Mouse (Mus musculus) hindbrain, embryonic 12.5 days (tissue): Measurements from ENCODE around the gene Clock. TPM values are rescaled to one million over a fixed set of nuclear protein-coding genes. Genes with fewer than 3 reads are reported as not detected.

Source experiments
- ATAC-seq: fragments of 200-750 bp; cut with Nextera tagmentation; 2 replicates; pipeline ENCODE4 v1.8.0; 2017; ENCODE audit warnings: moderate TSS enrichment; ENCODE audit not compliant: low FRiP score
- H3K27ac ChIP-seq: fragments of 300-500 bp; sonication (generic); 2 replicates; pipeline ENCODE4 v1.5.1; 2016; ENCODE audit warnings: mild to moderate bottlenecking
- H3K27me3 ChIP-seq: fragments of 300-500 bp; sonication (generic); 2 replicates; pipeline ENCODE4 v1.6.1; 2016; ENCODE audit warnings: mild to moderate bottlenecking
- H3K36me3 ChIP-seq: fragments of 300-500 bp; sonication (generic); 2 replicates; pipeline ENCODE4 v1.6.1; 2016; ENCODE audit warnings: mild to moderate bottlenecking
- H3K4me1 ChIP-seq: fragments of 300-500 bp; sonication (generic); 2 replicates; pipeline ENCODE4 v1.6.1; 2016
- H3K4me2 ChIP-seq: fragments of 300-500 bp; sonication (generic); replicated peaks from 2 replicates; pipeline ENCODE4 v1.6.1; 2016; ENCODE audit warnings: mild to moderate bottlenecking
- H3K4me3 ChIP-seq: fragments of 300-500 bp; sonication (generic); 2 replicates; pipeline ENCODE4 v1.5.1; 2016; ENCODE audit warnings: mild to moderate bottlenecking
- H3K9ac ChIP-seq: fragments of 300-500 bp; sonication (generic); 2 replicates; pipeline ENCODE4 v1.6.1; 2016; ENCODE audit warnings: mild to moderate bottlenecking, moderate library complexity
- H3K9me3 ChIP-seq: fragments of 300-500 bp; sonication (generic); replicated peaks from 2 replicates; pipeline ENCODE4 v1.6.1; 2016; ENCODE audit warnings: mild to moderate bottlenecking
- WGBS: fragments of 180-500 bp; shearing (Covaris S2); methylation state at CpG from one replicate; pipeline ENCODE4 v1.1.7; 2016; 5-methylcytosine and 5-hydroxymethylcytosine counted together
- polyA plus RNA-seq: library from polyadenylated mRNA; unstranded; fragments of >200 nt; fragmentation: Nextera tagmentation; extraction: Ambion mirVana; gene quantifications from 2 replicates; pipeline ENCODE4 v1.2.1, GENCODE M21; 2016

Gene Clock
- 15.0 and 15.8 TPM in 2 replicates for polyA plus RNA-seq

DNA sequence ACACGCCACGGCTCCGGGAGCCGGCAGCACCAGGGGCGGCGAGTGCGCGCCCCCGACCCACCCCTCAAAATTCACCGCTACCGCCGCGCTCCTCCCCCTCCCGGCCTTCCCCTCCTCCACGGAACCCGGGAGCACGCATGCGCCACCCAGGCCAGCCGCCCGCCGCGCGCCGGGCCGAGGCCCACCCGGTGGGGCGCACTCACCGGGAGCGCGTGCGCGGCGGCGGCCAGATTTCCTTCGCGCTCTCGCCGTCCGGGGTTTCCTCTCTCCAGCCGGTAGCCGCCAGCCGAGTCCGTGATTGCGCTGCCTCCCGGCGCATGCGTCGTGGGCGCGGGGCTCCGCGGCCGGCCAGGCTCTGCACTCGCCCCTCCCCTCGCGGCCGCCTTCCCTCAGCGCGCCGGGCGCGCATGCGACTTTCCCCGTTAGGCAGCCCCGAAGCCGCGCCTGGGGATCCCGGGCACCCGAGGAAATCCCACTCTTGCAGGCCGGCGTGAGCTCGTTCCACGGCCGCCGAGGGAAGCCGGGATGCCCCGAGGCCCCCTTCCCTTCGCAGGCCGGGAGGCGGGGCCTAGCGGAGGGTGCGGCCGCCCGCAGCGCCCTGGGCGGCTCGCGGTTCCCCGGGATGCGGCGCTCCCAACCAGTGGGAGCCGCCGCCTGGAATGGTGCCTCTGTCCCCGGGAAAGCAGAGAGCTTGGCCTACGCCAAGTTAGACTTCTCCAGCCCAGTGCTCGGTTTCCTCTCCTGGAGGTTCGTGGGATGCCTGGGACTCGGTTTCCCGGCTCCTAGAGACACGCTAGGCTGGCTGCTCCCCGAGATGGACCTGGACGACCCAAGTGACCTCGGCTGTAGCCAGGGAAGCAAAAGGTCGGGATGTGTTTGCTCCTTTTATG is at the start of gene Clock:
Gene Clock (minus strand): TSS at position 341 of the 890 bp plus-strand sequence.
- Histone ChIP-seq H3K9ac (peak within 1 kb of the TSS; percentile 95), H3K27ac (peak within 1 kb of the TSS; percentile 99), H3K4me3 (peak within 1 kb of the TSS; percentile 99), H3K4me2 (peak within 1 kb of the TSS; percentile 86), H3K9me3 (no peaks in the 10 kb centered on the region), H3K4me1 (peaks cover 19% of the 10 kb centered on the region), H3K27me3 (no peaks in the 10 kb centered on the region), H3K36me3 (no peaks in the 10 kb centered on the region)
- under 1% methylated on average over 80 of the region's 104 CpGs for WGBS
- peak; percentile 90 for ATAC-seq

DNA sequence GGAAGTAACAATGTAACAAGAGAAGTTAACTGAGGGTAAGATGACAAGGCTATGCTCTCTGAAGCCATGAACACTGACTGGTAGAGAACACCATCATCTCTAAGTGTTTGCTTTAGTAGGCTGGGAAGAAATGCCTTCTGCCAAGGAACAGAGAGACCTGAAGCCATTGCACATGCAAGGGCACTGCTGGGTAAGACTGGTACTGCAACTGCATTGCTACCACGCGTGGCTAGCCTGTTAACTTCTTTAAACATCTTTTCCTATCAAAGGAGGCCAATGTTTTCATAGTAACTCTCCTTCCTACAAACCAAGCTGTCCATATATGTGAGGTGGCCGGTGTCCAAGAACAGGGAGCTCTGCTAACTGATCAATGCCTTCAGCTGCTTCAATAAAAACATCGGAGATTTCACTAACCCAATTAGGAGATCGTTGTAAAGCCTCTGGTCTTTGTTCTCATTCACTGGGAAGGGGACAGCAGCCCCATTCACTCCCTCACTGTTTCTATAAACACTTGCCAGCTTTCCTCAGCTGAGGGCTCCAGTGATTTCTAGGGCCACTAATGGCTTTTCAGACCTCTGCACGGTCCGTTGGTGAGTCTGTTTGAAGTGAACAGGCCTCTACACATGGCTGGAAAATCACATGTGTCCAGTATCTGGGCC is 47.5 kb upstream of the Clock start:
- Histone ChIP-seq H3K36me3 (no peaks in the 10 kb centered on the region), H3K4me3 (no peak overlapping the region), H3K4me2 (no peak overlapping the region), H3K27ac (no peak overlapping the region), H3K27me3 (no peaks in the 10 kb centered on the region), H3K4me1 (no peaks in the 10 kb centered on the region), H3K9ac (no peak overlapping the region), H3K9me3 (no peaks in the 10 kb centered on the region)
- no peak for ATAC-seq
- WGBS = 53% methylated on average over 7 of the region's 7 CpGs

DNA sequence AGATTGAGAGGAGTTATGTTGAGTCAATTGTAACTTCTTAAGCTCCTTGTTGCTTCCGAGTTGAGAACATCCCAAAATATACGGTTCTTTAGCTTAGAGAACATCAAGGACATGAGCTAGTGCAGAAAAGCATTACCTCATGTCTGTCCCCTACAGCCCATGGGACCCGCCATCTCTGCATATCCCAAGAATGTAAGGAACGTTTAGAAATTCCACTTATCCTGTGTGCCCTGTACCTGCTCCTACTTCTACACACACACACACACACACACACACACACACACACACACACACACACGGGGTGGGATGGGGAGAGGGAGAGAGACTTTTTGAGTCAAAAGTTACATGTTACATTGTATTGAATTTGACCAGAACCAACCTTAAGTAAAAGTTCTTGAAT is 46.9 kb upstream of the Clock start:
- no peak overlapping the region for H3K4me2 ChIP-seq
- ATAC-seq = no peak
- 83% methylated on average over 5 of the region's 5 CpGs for WGBS
- H3K4me1 ChIP-seq = no peaks in the 10 kb centered on the region
- H3K27me3 ChIP-seq = no peaks in the 10 kb centered on the region
- H3K27ac ChIP-seq = no peak overlapping the region
- no peak overlapping the region for H3K4me3 ChIP-seq
- H3K9ac ChIP-seq = no peak overlapping the region
- no peaks in the 10 kb centered on the region for H3K9me3 ChIP-seq
- no peaks in the 10 kb centered on the region for H3K36me3 ChIP-seq

- Histone ChIP-seq H3K4me1 (no peaks in the 10 kb centered on the region), H3K9me3 (no peaks in the 10 kb centered on the region), H3K27ac (no peak overlapping the region), H3K4me3 (no peak overlapping the region), H3K27me3 (no peaks in the 10 kb centered on the region), H3K36me3 (no peaks in the 10 kb centered on the region), H3K4me2 (no peak overlapping the region), H3K9ac (no peak overlapping the region)
- no peak for ATAC-seq
- WGBS = 76% methylated on average over 2 of the region's 2 CpGs
Measured at GRCm38 (mm10) chr5:76346137-76346536, 41.5 kb upstream of the Clock start.

GRCm38 (mm10) chr5:76340931-76341330 is 36.3 kb upstream of the Clock start:
- Histone ChIP-seq H3K4me3 (no peak overlapping the region), H3K4me2 (no peak overlapping the region), H3K27ac (no peak overlapping the region), H3K9me3 (no peaks in the 10 kb centered on the region), H3K27me3 (no peaks in the 10 kb centered on the region), H3K36me3 (no peaks in the 10 kb centered on the region), H3K9ac (no peak overlapping the region), H3K4me1 (no peaks in the 10 kb centered on the region)
- 72% methylated on average over 2 of the region's 2 CpGs for WGBS
- ATAC-seq = no peak

DNA sequence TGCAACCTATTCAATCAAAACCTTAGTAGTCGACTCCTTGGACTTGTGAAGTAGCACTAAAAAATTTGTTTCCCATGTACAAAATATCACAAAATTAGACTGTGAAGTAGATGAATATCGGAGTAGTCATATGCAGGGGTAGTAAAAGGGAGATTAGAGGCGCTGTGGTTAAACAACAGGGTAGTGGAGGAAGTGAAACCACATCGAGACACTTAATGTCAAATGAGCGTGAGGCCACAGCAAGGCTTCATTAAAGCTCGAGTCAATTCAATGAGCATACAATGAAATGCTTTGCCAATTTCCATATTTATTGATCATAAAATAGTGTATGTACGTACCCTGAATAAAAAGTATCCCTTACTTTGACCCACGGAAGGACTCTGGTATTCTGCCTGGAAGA is 32.5 kb upstream of the Clock start:
- no peak overlapping the region for H3K4me2 ChIP-seq
- no peaks in the 10 kb centered on the region for H3K9me3 ChIP-seq
- no peak overlapping the region for H3K9ac ChIP-seq
- no peaks in the 10 kb centered on the region for H3K4me1 ChIP-seq
- no peaks in the 10 kb centered on the region for H3K27me3 ChIP-seq
- ATAC-seq = no peak
- no peaks in the 10 kb centered on the region for H3K36me3 ChIP-seq
- 86% methylated on average over 8 of the region's 8 CpGs for WGBS
- no peak overlapping the region for H3K4me3 ChIP-seq
- no peak overlapping the region for H3K27ac ChIP-seq

DNA sequence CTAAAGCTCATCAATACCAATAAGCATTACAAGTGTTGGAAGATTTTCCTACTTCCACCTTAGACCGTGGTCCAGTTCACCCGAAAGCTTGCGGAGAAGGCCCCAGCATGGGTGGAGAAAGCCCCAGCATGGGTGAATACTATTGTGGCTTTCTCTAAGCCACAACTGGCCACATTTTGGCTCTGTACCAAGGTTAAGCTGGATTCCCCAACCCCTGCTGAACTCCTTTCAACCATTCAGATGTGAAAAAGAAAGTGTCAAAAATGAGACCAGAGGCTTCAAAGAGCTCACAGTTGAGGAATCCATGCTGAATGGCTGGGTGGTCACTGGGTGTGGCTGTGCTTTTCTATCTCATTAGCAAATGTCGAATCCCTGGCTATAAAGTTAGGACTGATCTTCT is 29.2 kb upstream of the Clock start:
- Histone ChIP-seq H3K27me3 (no peaks in the 10 kb centered on the region), H3K27ac (no peak overlapping the region), H3K4me1 (no peaks in the 10 kb centered on the region), H3K9ac (no peak overlapping the region), H3K9me3 (no peaks in the 10 kb centered on the region), H3K4me2 (no peak overlapping the region), H3K4me3 (no peak overlapping the region), H3K36me3 (no peaks in the 10 kb centered on the region)
- 66% methylated on average over 4 of the region's 4 CpGs for WGBS
- ATAC-seq = no peak

- Histone ChIP-seq H3K27me3 (no peaks in the 10 kb centered on the region), H3K9me3 (no peaks in the 10 kb centered on the region), H3K27ac (no peak within 1 kb of the TSS), H3K4me2 (no peak within 1 kb of the TSS), H3K4me3 (no peak within 1 kb of the TSS), H3K36me3 (no peaks in the 10 kb centered on the region), H3K4me1 (no peaks in the 10 kb centered on the region), H3K9ac (no peak within 1 kb of the TSS)
- WGBS = 93% methylated on average over 7 of the region's 7 CpGs
- ATAC-seq = no peak
Measured at GRCm38 (mm10) chr5:76330953-76331352, 26.4 kb upstream of the Clock start, which contains the start of gene Pdcl2. Pdcl2 (minus strand) TSS chr5:76331156.

DNA sequence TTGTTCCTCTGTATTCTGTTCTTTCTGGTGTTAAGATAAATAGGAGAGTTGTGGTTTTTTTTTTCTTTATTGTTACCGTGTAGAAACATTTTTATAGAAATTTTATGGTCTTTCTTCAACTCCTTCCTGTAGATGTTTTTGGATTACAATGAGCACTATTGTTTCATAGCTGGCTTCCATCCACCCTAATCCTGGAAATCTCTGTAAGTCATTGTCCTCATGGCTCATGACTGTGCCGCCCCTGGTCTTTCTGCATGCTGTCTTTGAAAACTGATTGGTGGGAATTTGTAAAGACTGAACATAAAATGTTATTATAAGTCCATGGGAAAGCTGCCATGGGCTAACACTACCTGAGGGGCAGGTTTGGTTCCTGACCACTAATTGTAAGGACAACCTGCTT is 22.7 kb upstream of the Clock start:
- WGBS = 66% methylated on average over 2 of the region's 2 CpGs
- Histone ChIP-seq H3K27ac (no peak overlapping the region), H3K36me3 (no peaks in the 10 kb centered on the region), H3K9me3 (no peaks in the 10 kb centered on the region), H3K4me1 (no peaks in the 10 kb centered on the region), H3K27me3 (no peaks in the 10 kb centered on the region), H3K9ac (no peak overlapping the region), H3K4me3 (no peak overlapping the region), H3K4me2 (no peak overlapping the region)
- no peak for ATAC-seq

DNA sequence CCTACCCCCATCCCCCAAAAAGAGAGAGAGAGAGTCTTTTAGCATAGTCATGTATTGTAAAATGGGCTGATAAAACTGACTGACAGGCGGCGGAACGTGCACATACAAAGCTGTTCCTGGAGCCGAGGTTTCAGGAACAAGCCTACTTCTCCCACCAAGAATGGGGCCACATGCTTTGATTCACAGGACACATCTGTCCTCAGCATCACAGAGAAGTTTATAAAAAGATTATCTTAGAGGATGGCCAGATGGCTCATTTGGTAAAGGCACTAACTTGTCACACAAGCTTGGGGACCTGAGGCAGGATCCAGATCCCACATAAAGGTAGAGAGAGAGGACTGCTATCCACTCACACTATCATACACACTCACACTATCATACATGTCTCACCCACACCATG is 20.5 kb upstream of the Clock start:
- Histone ChIP-seq H3K27me3 (no peaks in the 10 kb centered on the region), H3K9ac (no peak overlapping the region), H3K4me2 (no peak overlapping the region), H3K36me3 (no peaks in the 10 kb centered on the region), H3K27ac (no peak overlapping the region), H3K4me3 (no peak overlapping the region), H3K9me3 (no peaks in the 10 kb centered on the region), H3K4me1 (peaks cover 9% of the 10 kb centered on the region)
- ATAC-seq = no peak
- 87% methylated on average over 4 of the region's 4 CpGs for WGBS

DNA sequence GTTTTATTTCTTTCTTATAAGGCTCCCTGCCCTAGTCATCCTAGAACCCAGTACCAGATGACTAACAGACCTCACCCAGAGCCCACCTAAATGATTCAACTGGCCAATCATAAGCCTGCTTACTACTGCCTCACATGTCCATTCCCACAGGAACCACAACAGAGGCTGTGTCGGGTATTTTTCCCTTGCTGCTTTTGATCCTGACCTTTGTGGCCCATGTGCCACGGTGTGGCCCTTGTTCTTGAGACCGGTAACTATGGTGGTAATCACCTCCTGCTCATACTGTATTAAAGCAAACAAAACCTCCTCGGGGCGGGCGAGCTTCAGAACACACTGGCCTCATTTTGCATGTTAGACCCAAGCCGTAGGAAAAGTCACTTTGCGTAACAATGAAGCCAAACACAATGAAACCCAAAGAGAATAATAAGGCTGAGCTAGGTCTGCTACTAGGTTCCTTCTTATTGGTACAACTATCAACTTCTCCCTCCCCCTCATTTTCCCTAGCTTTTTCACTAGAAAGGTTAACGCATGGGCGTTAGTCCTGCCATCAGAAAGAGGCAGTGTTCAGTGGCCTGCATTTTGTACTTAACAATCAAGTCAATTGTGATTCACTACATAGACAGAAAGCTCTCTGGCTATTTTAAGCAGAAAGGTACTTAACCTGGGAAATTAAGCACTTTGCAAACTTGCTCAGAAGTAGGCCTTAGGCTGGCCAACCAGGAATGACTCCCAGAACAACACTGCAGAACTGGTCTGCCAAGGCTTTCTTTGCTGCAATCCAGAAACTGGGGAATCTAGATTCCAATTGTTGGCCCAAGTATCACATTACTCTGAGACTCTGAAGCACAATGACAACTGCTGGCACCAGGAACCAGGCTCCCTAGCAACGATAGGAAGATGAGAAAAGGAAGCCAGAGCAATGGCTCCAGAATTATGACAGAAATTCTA is 16.9 kb upstream of the Clock start:
- 20% methylated on average over 11 of the region's 11 CpGs for WGBS
- Histone ChIP-seq H3K27ac (no peak overlapping the region), H3K4me3 (no peak overlapping the region), H3K4me2 (no peak overlapping the region), H3K36me3 (no peaks in the 10 kb centered on the region), H3K9ac (no peak overlapping the region), H3K27me3 (no peaks in the 10 kb centered on the region), H3K9me3 (no peaks in the 10 kb centered on the region), H3K4me1 (peaks cover 9% of the 10 kb centered on the region)
- no peak for ATAC-seq

- H3K9me3 ChIP-seq = no peaks in the 10 kb centered on the region
- ATAC-seq = no peak
- H3K27me3 ChIP-seq = no peaks in the 10 kb centered on the region
- WGBS = 69% methylated on average over 2 of the region's 2 CpGs
- no peak overlapping the region for H3K4me2 ChIP-seq
- H3K4me3 ChIP-seq = no peak overlapping the region
- no peak overlapping the region for H3K9ac ChIP-seq
- H3K27ac ChIP-seq = no peak overlapping the region
- no peaks in the 10 kb centered on the region for H3K36me3 ChIP-seq
- peaks cover 5% of the 10 kb centered on the region; the same call in 1 of the 2 replicates for H3K4me1 ChIP-seq
Measured at GRCm38 (mm10) chr5:76308206-76308605, 3.6 kb upstream of the Clock start.
